ENCODE assay signal across 7 mouse cellular contexts in the genomic region with DNA sequence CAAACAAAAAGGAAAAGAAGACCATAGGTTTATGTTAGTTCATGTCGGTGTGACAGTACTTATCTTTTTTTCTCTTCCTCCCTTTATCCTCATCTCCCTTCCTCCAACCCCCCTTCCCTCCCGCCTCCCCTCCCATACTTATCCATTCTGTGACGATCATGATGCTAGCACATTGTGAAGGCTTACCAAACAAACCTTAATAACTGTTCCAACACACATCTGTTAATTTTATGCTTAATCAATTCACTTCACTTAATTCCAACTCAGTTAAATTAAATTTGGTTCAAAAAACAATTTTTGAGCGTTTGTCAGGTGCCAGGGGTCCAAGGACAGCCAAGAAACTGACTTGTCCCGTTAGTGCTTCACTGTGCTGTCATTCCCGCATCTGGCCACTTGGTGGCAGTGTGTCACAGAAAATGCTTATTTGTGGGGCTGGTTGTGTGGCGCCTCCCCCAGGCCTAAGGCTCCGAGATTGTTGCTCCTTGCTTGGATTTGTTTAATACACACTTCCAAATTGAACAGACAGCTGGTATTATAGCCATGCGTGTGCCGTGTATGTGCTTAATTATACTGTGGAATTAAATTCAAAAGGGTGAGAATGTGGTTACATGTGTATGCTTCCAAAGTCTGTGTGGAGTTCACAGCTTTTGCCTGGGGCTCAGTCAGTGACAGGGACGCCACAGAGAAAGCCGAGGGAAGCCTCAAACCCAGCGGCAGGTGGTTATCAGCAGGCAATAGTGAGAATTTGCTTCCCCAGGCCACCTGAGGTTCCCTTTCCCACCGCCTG.
DNase-seq lines count a peak whose midpoint lies in the region; ATAC-seq lines count a peak whose summit lies in the region.

No protein-coding gene starts in this region.

- no peaks in the 10 kb centered on the region for H3K9me3 ChIP-seq in embryonic facial prominence, embryonic 11.5 days (replicated peaks; ENCODE audit: control insufficient read depth, low read length)
- no peaks in the 10 kb centered on the region for H3K9me3 ChIP-seq in midbrain, embryonic 12.5 days

- no peaks in the 10 kb centered on the region for H3K4me1 ChIP-seq in embryonic facial prominence, embryonic 11.5 days (ENCODE audit: control insufficient read depth, insufficient read depth, low read length)
- H3K4me1 ChIP-seq in midbrain, embryonic 12.5 days: 0 out of 2 replicates have a peak, but pooled peaks cover 13% of the 10 kb centered on the region

- peak; percentile 92 for DNase-seq in adrenal gland, postnatal 14 days
- DNase-seq in embryonic facial prominence, embryonic 11.5 days (ENCODE audit: low spot score): peak; percentile 93
- peak; percentile 97 for DNase-seq in heart, adult 11 months
- peak; percentile 66 for DNase-seq in kidney, adult 11 months
- DNase-seq in left cerebral cortex, postnatal 4 days: peak; percentile 88
- DNase-seq in skeletal muscle tissue, adult 2 months (ENCODE audit: low read depth, low spot score): peak; percentile 60

- no peaks in the 10 kb centered on the region for H3K36me3 ChIP-seq in embryonic facial prominence, embryonic 11.5 days (replicated peaks; ENCODE audit: control insufficient read depth, insufficient read depth, low read depth, low read length)
- H3K36me3 ChIP-seq in midbrain, embryonic 12.5 days: no peaks in the 10 kb centered on the region

- H3K9ac ChIP-seq in embryonic facial prominence, embryonic 11.5 days (replicated peaks; ENCODE audit: low read length): no peak overlapping the region
- no peak overlapping the region for H3K9ac ChIP-seq in midbrain, embryonic 12.5 days (replicated peaks)

- H3K27ac ChIP-seq in embryonic facial prominence, embryonic 11.5 days (replicated peaks; ENCODE audit: low read depth, low read length): no peak overlapping the region
- H3K27ac ChIP-seq in midbrain, embryonic 12.5 days (replicated peaks): peak overlapping the region; percentile 2; the same call in 1 of the 2 replicates

- H3K4me2 ChIP-seq in embryonic facial prominence, embryonic 11.5 days (ENCODE audit: low read depth, low read length): no peak overlapping the region
- H3K4me2 ChIP-seq in midbrain, embryonic 12.5 days (replicated peaks): peak overlapping the region; percentile 10

- H3K27me3 ChIP-seq in embryonic facial prominence, embryonic 11.5 days (ENCODE audit: control insufficient read depth, insufficient read depth, low read length): no peaks in the 10 kb centered on the region
- H3K27me3 ChIP-seq in midbrain, embryonic 12.5 days: peaks cover 11% of the 10 kb centered on the region; the same call in 1 of the 2 replicates

- WGBS in embryonic facial prominence, embryonic 11.5 days: 15% methylated on average over 14 of the region's 14 CpGs
- WGBS in midbrain, embryonic 12.5 days: 12% methylated on average over 14 of the region's 14 CpGs

- no peak overlapping the region for H3K4me3 ChIP-seq in embryonic facial prominence, embryonic 11.5 days (ENCODE audit: low read depth, low read length)
- no peak overlapping the region for H3K4me3 ChIP-seq in midbrain, embryonic 12.5 days

- 0 out of 2 replicates have a peak, but pooled peaks have one; percentile 19 for ATAC-seq in embryonic facial prominence, embryonic 11.5 days (replicated peaks; ENCODE audit: insufficient number of reproducible peaks, low FRiP score, low TSS enrichment, low read depth)
- peak; percentile 82 for ATAC-seq in midbrain, embryonic 12.5 days (ENCODE audit: low FRiP score, low read depth)

- intact Hi-C loops in left cerebral cortex, postnatal 4 days (cut with DNase I): loop anchor here (2.0 kb wide), 1 partner anchor 1744 kb away; no protein-coding TSS in a partner anchor
